Mouse (Mus musculus) embryo, embryonic 11 days (tissue): ENCODE measurements at regions not wholly inside any gene's neighbourhood (a gene's known extent, or its start where the extent isn't known, plus 50 kb on each side); places are given as distances from the start of the nearest gene placed in this dataset.

Experiments used
- DNase-seq: peaks from one replicate; pipeline ENCODE4 v3.0.0-alpha.2; 2015

DNA sequence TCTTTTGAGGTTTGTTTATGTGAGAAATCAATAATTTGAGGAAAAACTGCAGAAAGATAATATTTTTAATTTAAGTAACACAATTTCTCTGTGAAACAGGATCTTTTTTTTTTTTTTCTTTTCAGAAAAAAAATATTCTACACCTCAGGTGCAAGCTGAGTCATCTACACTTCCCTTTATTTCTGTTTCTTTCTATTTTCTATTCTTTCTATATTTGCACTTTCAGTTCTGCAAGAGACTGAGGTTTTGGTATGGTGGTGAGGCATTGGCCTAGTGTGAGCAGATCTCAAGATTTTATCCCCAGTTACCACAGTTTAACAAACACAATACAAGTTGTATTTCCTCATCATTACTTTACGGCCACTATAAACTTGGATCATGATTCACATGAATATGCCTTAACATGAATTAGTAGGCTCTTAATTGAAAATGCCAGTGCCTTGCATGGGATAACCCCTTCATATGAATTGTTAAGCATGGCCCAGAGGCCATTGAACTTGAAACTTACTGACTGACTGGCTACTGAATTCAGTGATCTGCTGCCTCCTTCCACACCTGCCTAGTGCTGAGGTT lies 1278.1 kb downstream of the Stim2 start:
- DNase-seq: no peak

DNA sequence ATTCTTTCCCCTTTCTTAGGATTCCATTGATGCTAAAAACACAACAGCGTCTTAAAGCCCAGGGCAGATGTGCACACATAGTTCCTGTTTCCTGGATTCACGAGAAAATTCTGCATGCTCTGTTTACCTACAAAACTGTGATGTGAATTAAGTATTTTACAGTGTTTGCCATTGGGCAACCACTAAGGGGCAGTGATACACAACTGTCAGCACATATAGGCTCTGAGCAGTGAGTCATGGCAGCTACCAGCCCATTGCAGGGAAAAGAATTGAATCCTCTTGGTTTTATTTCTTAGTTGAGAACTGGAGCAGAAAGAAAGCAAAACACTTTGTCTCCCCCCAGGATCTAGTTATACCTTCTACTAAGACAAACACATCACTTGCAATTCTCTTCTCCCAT lies 1295.0 kb downstream of the Stim2 start:
- peak; percentile 13 for DNase-seq

DNA sequence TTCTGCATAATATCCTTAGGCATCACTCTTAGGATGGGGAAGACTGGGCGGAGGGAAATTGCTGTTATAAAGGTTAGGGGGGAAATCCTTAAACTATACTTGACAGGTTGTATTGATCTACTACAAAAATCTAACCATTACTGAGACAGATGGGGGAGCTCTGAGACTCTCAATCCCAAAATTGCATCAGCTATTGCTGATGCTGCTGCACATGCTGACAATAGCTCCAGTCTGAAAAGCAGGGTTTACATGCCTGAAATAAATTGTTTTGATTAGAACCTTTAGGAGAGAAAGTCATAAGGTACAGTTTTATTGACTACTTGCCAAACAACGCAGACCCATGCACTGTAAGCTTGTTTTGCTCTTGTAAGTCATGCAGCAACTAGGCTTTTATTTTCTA lies 1295.7 kb downstream of the Stim2 start:
- no peak for DNase-seq

DNA sequence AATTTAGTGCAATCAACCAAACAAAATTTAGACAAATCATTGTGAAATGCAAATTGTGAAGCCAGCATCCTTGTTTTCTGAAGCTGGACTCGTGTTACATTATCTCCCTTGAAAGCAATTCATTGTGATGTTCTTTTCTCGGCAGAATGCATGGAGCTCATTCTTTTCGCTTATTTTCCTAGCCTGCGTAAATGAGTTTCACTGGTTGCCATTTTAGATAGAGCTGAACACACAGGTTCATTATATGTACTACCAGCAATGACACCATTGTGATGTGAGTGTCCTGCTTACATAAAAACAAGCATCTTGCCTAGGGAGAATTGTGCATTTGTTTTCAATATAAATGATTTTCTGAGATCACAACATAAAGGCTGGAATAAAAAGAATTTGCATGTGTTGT lies 1296.5 kb downstream of the Stim2 start:
- no peak for DNase-seq

DNA sequence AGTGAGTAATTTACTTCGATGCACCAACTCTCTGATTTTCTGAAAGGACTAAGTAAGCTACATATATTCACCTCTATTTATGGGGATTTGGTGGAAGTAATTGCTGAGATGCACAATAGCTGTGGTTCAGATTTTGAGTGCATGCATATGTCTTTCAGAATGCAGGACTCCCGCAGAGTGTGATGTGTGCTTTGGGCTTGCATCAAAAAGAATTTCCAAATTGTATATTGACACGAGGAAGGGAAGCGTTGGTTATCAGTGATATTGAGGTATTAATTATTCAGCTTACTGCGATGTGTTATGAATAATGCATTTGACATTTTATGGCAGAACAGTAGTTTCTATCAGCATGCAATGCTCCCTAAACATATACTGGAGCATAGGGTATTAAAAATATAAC lies 1303.2 kb downstream of the Stim2 start:
- no peak for DNase-seq

DNA sequence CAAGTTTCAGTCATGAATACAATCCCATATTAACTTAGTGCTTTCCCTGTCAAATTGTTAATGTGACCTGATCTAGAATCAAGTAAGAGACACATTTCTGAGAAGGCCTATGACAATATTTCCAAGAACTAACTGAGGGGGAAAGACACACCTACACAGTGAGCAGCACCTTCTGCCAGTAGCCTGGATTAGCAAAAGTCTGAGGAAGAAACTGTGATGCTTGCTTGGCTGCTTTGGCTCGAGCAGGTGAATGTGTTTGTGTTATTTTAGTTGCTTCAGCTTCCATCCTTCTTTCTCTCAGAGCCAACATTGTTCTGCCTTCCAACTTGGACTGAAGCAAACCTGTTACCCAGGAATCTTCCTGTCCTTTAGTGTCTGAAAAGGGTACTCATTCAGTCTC lies 1347.7 kb downstream of the Stim2 start:
- DNase-seq: no peak

DNA sequence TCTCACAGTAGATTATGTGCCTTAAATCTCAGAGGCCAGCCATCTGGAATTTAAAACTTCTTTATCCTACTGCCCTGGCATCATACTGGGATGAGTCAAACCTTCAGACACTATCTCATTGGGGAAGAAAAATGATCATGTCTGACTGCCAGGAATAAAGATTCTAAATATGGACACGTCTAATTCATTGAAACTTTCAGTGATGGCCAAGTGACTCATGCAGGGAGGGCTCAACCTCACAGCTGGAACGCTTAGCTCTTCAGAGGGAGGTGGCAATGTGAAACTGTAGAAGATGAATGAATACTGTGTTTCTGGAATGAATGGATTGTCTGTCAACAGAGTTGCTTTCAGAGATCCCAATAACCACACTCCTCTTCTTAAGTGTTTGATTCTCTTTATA lies 1357.2 kb downstream of the Stim2 start:
- peak; percentile 54 for DNase-seq

DNA sequence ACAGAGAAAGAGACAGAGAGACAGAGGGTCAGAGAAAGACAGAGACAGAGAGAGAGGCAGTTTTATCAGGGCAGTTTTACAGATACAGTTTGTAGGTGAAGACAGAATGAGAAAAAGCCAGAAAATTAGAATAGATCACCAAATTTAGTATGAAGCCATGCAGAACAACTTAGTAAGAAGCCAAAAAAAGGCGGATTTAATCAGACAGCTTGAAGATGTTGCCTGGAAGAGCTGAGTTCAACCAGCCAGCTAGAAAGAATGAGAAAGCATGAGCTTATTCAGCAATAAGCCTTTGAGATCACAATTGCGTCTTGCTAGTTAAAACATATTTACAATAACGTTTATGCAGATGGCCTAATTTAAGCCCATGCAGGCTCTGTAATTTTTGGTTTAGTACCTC lies 1376.0 kb downstream of the Stim2 start:
- DNase-seq: no peak

DNA sequence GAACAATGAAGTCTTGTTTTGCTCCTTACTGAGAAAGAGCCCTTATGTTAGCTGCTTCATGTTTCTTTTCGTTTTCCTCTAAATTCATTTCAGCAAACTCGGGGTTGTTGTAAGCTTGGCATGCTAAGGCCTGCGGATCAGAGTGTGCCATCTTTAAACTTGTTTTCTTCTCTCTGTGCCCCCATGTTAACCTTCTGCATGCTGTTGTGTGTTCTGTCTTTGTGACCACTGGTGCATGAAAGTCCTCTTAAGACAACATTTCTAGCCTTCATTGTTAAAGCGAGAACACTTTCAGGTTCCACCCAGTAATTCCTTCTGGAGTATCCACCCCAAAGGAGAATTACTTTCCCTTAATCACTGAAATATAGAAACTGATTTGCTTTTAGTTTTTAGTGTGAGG lies 1392.5 kb downstream of the Stim2 start:
- peak; percentile 15 for DNase-seq

DNA sequence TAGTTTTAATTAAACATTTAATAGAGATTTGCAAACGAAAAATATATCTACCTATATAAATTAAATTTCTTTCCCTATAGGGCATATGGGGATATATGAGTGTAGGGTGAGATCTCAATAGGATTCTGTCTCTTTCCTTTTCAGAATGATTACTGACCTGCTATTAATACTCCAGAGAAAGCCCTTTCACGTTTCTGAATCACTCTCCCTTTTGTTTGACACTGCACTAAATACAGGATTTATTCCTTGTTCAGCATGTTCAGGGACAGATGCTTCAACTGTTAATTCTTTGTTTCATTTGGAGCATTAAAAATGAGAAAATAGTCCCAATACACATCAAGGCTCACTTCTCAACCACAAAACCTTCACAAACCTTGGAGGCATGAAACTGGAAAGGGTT lies 1397.7 kb downstream of the Stim2 start:
- no peak for DNase-seq

DNA sequence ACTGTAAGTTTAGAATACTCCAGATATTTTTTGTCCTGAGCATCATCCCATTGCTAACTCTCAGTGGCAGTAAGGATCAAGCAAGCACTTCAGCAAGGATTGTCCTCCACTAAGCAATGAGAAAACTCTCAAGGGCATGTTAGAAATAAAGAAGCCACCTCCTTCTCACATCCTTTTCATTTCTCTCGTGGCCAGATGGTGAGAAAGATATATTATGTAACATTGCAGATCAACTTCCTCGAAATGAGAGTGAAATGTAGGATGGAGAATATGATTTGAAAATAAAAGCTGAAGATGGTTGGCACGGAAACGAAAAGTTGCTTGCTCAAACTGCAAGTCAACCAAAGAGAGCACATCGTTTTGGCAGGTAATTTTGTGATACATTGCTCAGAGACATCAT lies 1417.8 kb downstream of the Stim2 start:
- DNase-seq: no peak

DNA sequence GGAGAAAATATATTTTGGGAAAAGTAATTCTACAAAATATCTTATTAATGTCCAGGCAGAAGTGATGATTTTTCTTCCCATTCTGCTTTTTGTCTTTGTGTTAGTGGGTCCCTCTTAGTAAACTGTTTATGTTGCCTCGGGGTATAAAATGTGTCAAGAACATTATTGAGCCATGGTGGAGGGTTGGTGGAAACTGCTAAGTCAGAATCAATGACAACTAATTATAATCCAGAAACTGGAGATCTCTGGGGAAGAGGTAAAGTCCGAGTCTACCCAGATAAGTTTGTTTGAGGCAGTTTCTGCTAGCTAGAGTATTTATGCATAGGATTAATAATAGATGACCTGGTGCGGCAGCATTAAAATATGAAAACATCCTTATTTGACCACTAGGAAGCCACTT lies 1440.9 kb downstream of the Stim2 start:
- DNase-seq: no peak

DNA sequence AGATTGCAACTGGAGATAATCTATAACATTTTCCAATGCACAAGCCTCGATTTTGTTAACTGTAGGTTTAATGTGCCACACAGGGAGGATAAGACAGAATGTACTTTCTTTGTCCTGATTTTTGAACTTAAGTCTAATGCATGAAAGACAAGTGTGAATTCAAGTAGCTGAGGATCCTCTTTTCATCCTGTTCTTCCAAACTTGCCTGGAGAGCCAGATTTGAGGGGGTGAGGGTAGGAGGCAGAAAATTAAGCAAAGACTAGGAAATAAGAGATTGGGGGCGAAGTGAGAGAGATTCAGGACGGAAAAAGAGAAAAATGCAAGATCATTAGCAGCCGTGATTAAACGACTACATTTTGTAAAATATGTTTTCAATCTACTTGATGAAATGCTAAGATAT lies 1450.8 kb downstream of the Stim2 start:
- DNase-seq: no peak
